Mouse (Mus musculus) ES-Bruce4 (cell line): ENCODE results near the gene Stim2. TPM values are rescaled to one million over a fixed set of nuclear protein-coding genes. Genes with fewer than 3 reads are reported as not detected.

ENCODE experiments used
- H3K27ac ChIP-seq: 2 replicates; pipeline ENCODE4 v1.5.1; 2012; ENCODE audit warnings: low read length, inconsistent platforms; ENCODE audit not compliant: insufficient read depth
- H3K27me3 ChIP-seq: 2 replicates; pipeline ENCODE4 v1.6.1; 2012; ENCODE audit warnings: mild to moderate bottlenecking, low read length, inconsistent platforms; ENCODE audit not compliant: control insufficient read depth, poor library complexity, insufficient read depth, severe bottlenecking
- H3K36me3 ChIP-seq: 2 replicates; pipeline ENCODE4 v1.6.1; 2012; ENCODE audit warnings: inconsistent platforms, mild to moderate bottlenecking, low read length, moderate library complexity; ENCODE audit not compliant: control insufficient read depth, poor library complexity, insufficient read depth, severe bottlenecking
- H3K4me1 ChIP-seq: one replicate; pipeline ENCODE4 v1.8.1; 2011; ENCODE audit warnings: low read length; ENCODE audit not compliant: control insufficient read depth, insufficient read depth
- H3K4me3 ChIP-seq: 2 replicates; pipeline ENCODE4 v1.5.1; 2011; ENCODE audit warnings: low read depth, mild to moderate bottlenecking, low read length
- H3K9ac ChIP-seq: 2 replicates; pipeline ENCODE4 v1.6.1; 2012; ENCODE audit warnings: low read depth, mild to moderate bottlenecking, inconsistent platforms; ENCODE audit not compliant: poor library complexity, severe bottlenecking
- H3K9me3 ChIP-seq: replicated peaks from 2 replicates; pipeline ENCODE4 v1.6.1; 2012; ENCODE audit warnings: mild to moderate bottlenecking, low read length, inconsistent platforms; ENCODE audit not compliant: control insufficient read depth, poor library complexity, insufficient read depth, severe bottlenecking
- CTCF ChIP-seq: IDR thresholded peaks from one replicate; pipeline ENCODE4 v1.8.1; 2011; ENCODE audit warnings: low read depth, low read length
- EP300 ChIP-seq: IDR thresholded peaks from 2 replicates; pipeline ENCODE4 v1.6.1; 2011; ENCODE audit warnings: low read depth, low read length; ENCODE audit not compliant: insufficient read depth
- POLR2A ChIP-seq: IDR thresholded peaks from one replicate; pipeline ENCODE4 v1.8.1; 2011; ENCODE audit warnings: low read length; ENCODE audit not compliant: insufficient read depth
- polyA plus RNA-seq: library from polyadenylated mRNA; stranded (reverse); fragments of >200 nt; gene quantifications from 2 replicates; pipeline ENCODE4 v1.2.4, GENCODE M21; 2011; ENCODE audit warnings: low read depth; ENCODE audit not compliant: missing spikeins, insufficient read depth, insufficient read length

The Stim2 gene
- polyA plus RNA-seq, 1 experiment, result 15.2 TPM

DNA sequence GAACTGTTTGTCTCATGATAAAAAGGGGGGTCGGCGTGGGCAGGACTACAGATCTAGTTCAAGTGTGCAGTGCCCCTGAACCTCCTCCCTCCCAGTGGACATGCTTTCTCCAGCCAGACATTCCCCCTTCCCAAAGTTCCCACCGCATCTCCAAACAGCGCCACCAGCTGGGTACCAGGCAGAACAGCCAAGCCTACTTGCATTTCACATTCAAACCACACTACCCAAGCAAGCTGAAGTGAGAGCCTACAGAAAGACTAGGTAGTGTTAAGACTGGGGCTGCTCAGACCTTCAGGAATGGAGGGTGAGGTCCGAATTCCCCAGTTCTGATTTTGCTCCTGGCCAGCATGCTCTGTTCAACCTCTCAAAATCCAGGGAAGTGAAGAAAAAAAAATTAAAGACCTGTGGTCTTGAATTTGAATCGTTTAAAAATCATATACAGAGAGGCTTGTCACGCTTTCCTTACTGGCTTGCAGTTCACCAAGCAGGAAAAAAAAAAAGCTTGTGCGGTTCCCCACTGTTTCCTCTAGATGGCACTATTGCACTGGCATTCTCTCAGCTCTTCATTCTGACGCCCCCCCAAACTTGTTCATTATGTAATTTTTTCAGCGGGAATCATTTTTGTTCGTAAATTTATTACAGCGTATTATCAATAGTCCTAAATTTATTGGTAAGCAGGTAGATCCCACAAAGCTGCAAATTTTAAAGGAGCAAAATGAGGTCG is 156.4 kb downstream of the Stim2 start:
- no peak for TF ChIP-seq EP300
- TF ChIP-seq CTCF, result peak; percentile 55
- TF ChIP-seq POLR2A, result no peak
- Histone ChIP-seq H3K27ac (no peak overlapping the region), H3K9me3 (no peaks in the 10 kb centered on the region; the same call in 1 of the 2 replicates), H3K27me3 (no peaks in the 10 kb centered on the region), H3K9ac (no peak overlapping the region), H3K4me3 (no peak overlapping the region), H3K36me3 (no peaks in the 10 kb centered on the region), H3K4me1 (no peaks in the 10 kb centered on the region)

DNA sequence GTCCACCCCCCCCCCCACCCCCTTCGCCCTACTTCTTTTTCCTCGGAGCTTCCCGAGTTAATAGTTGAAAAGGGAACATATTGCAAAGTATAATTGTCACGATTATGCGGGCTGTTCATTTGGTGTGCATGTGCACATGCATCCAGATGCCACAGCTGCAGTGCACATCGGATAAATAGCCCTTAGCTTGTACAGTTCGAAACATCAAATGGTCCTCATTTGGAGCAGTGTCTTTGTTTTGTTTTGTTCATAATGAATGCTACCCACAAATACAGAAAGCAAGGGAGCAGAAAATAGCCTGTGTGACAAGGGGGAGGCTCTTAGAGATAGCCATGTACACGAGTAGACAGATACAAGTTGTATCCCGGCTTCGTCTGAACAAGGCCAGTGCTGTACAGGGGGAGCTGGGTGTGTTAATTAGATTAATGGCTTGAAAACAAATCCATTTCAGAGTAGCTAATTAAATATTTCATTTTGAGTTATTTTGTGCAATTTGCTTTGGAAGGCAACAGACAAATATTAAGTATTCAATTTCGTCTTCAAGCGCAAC is 157.0 kb downstream of the Stim2 start:
- H3K4me3 ChIP-seq, result no peak overlapping the region
- no peaks in the 10 kb centered on the region for H3K36me3 ChIP-seq
- TF ChIP-seq CTCF (no peak), POLR2A (no peak), EP300 (no peak)

DNA sequence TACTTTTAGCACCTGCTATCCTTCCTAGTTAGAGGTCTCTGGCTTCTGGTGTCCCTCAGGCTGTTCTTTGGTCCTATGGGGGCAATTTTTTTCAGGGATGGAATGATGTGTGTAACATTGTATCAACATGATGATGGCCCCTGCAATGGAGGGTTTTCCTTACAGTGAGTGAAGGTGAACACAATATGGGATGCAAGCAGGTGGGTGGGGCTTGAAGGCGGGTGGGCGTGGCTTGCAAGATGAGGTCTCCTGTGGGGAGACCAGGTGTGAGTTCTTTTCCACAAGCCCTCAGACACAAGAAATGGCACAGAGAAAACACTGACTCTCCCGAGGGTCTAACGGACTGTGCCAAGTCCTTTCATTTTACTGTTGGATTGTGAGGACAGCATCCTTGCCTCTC is 157.6 kb downstream of the Stim2 start:
- no peak overlapping the region for H3K4me3 ChIP-seq

More for the DNA sequence above, 157.0 kb downstream of the Stim2 start:
- Histone ChIP-seq H3K9me3 (no peaks in the 10 kb centered on the region; the same call in 1 of the 2 replicates), H3K9ac (no peak overlapping the region), H3K27ac (no peak overlapping the region), H3K4me1 (no peaks in the 10 kb centered on the region), H3K27me3 (no peaks in the 10 kb centered on the region)

DNA sequence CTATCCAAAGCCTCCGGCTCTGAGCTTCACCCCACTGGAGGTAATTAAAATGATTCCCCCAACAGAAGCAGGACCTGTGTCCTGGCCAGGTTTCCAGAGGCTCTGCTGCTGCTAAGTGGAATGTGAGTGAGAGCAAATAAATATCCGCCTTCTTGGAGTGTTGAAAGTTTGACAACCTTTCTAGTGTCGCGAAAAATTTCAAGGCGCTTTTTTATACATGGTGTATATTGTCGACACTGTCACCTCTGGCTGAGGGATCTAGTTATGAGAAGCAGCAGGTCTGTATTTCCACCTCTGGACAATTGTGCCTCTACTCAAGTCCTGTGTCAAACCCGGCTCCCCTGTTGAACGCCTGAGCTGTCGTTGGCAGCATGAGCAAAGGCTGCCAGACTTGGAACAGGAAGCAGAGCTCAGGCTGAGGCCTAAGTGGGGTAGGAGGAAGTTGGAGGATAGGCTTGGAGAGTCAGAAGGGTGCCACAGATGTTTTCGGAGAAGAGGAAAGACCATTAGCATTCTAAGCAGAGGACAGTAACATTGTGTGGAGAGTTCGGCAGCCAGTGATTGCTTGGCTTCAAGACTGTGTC is 158.7 kb downstream of the Stim2 start:
- H3K27me3 ChIP-seq, result no peaks in the 10 kb centered on the region

More for the DNA sequence above, 157.6 kb downstream of the Stim2 start:
- Histone ChIP-seq H3K36me3 (no peaks in the 10 kb centered on the region), H3K27me3 (no peaks in the 10 kb centered on the region), H3K27ac (no peak overlapping the region), H3K4me1 (no peaks in the 10 kb centered on the region), H3K9me3 (no peaks in the 10 kb centered on the region), H3K9ac (no peak overlapping the region)
- TF ChIP-seq CTCF, result no peak
- no peak for TF ChIP-seq POLR2A
- no peak for TF ChIP-seq EP300

DNA sequence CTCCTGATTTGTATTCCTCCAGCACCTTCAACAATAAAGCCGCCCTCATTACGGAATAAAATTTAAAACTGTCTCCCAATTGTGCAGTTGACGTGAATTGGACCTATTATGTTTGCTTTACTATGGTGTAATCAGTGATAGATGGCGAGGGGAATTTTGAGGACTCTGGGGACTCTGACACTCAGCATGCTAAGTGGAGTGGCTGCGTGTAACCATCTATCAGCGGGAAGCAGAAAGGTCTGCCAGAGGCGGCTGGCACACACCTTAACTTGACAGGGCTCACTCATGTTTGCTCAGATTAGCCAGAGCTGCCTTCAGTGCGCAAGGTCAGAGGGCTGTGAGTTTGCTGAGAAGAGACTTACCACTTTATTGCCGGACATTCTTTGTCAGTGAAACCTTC is 159.9 kb downstream of the Stim2 start:
- Histone ChIP-seq H3K27ac (no peak overlapping the region), H3K9ac (no peak overlapping the region), H3K9me3 (no peaks in the 10 kb centered on the region), H3K4me3 (no peak overlapping the region), H3K27me3 (no peaks in the 10 kb centered on the region), H3K4me1 (no peaks in the 10 kb centered on the region), H3K36me3 (no peaks in the 10 kb centered on the region)
- TF ChIP-seq CTCF (no peak), POLR2A (no peak)

More for the DNA sequence above, 158.7 kb downstream of the Stim2 start:
- H3K4me3 ChIP-seq, result no peak overlapping the region
- TF ChIP-seq CTCF, result no peak
- no peak for TF ChIP-seq EP300
- no peak for TF ChIP-seq POLR2A
- H3K9ac ChIP-seq, result no peak overlapping the region
- no peak overlapping the region for H3K27ac ChIP-seq
- H3K4me1 ChIP-seq, result no peaks in the 10 kb centered on the region
- H3K36me3 ChIP-seq, result no peaks in the 10 kb centered on the region
- no peaks in the 10 kb centered on the region for H3K9me3 ChIP-seq
